Comparison of ENCODE assay signal across 14 mouse cellular contexts in the genomic region with DNA sequence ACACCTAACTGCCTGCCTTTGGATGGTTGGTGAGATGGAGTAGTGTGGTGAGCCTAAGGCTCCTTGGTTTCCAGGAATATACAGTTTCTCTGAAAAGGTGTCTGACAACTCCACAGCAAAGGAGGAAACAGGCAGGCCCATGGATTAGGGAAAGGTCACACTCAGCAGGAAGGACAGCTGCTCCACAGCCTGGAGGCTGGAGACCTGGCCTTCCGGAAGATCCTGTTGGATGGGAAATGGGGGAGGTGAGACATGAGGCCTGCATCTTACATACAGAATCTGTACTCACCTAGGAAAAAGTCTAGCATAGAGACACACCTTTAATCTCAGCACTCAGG. TPM values are rescaled to one million over a fixed set of nuclear protein-coding genes. Genes with fewer than 3 reads are reported as not detected.
DNase-seq lines count a peak whose midpoint lies in the region; ATAC-seq and TF ChIP-seq lines count a peak whose summit lies in the region.
"Had no signal": no experiment of that assay in that cellular context is flagged by ENCODE, and none has a peak within 500 bp of the region (broad histone marks: within the 10 kb centered on the region; RNA-seq: fewer than 3 reads in every experiment).

No protein-coding gene starts in this region.

- peak overlapping the region; percentile 64 for H3K27ac ChIP-seq in heart, embryonic 13.5 days (replicated peaks)
- H3K27ac ChIP-seq in layer of hippocampus, adult 2 months: peak overlapping the region; percentile 97
- H3K27ac ChIP-seq: liver, embryonic 13.5 days; midbrain, embryonic 10.5 days had no signal

- ATAC-seq in heart, embryonic 13.5 days (ENCODE audit: extremely low read depth, insufficient number of reproducible peaks, low FRiP score, low TSS enrichment): no peak

- no peak for TF ChIP-seq CTCF in layer of hippocampus, adult 2 months (conservative IDR thresholded peaks at IDR 0.05)

- no peaks in the 10 kb centered on the region for H3K9me3 ChIP-seq in heart, embryonic 13.5 days
- H3K9me3 ChIP-seq: liver, embryonic 13.5 days; midbrain, embryonic 10.5 days had no signal

- H3K36me3 ChIP-seq in heart, embryonic 13.5 days: peaks cover 97% of the 10 kb centered on the region

- 81% methylated on average over 1 of the region's 1 CpGs for WGBS in heart, embryonic 13.5 days

- no peak overlapping the region for H3K4me3 ChIP-seq in heart, embryonic 13.5 days
- no peak overlapping the region for H3K4me3 ChIP-seq in layer of hippocampus, adult 2 months
- H3K4me3 ChIP-seq: liver, embryonic 13.5 days; midbrain, embryonic 10.5 days; myocyte had no signal

- intact Hi-C loops in heart, postnatal 14 days (cut with DNase I): no loop called here

- DNase-seq in cerebellum, adult 11-12 months: peak; percentile 48
- no peak for DNase-seq in cerebellum, postnatal 4 days (ENCODE audit: low spot score in 2 of 2)
- no peak for DNase-seq in heart, postnatal 14 days
- no peak for DNase-seq in layer of hippocampus, adult 2 months (ENCODE audit: low spot score in 2 of 2)
- no peak for DNase-seq in layer of hippocampus, adult 9-11 months
- DNase-seq in brain, adult 2 months (ENCODE audit: low read depth, low spot score): peak; percentile 59
- DNase-seq in right cerebral cortex, postnatal 36 days (ENCODE audit: low spot score in 2 of 2): no peak
- DNase-seq: liver, embryonic 13.5 days; lung, postnatal 14 days; right cerebral cortex, postnatal 14 days had no signal

- no peak overlapping the region for H3K9ac ChIP-seq in heart, embryonic 13.5 days
- H3K9ac ChIP-seq: liver, embryonic 13.5 days had no signal

- peaks cover 43% of the 10 kb centered on the region for H3K4me1 ChIP-seq in heart, embryonic 13.5 days

- H3K4me2 ChIP-seq in heart, embryonic 13.5 days: no peak overlapping the region
- H3K4me2 ChIP-seq: liver, embryonic 13.5 days had no signal

- H3K27me3 ChIP-seq in heart, embryonic 13.5 days (replicated peaks): no peaks in the 10 kb centered on the region
- H3K27me3 ChIP-seq: CH12.LX; liver, embryonic 13.5 days had no signal

RNA-seq across cellular contexts. Expression of gene Kmt5a, which starts 14.3 kb away (rescaled TPM):
- 26.7 and 34.4 TPM in 2 replicates for polyA plus RNA-seq in heart, embryonic 13.5 days (2015; fragmentation: Nextera tagmentation; extraction: Ambion mirVana)
- 100 to 1,000 TPM; 161 to 185 TPM for total RNA-seq in heart, postnatal 14 days (2021)
- total RNA-seq in layer of hippocampus, adult 2 months (2021): 10 to 100 TPM; 55.8 to 70.3 TPM

RNA-seq across cellular contexts. Expression of gene Rilpl2, which starts 24.1 kb away (rescaled TPM):
- 12.3 and 14.8 TPM in 2 replicates for polyA plus RNA-seq in heart, embryonic 13.5 days (2015; fragmentation: Nextera tagmentation; extraction: Ambion mirVana)
- total RNA-seq in heart, postnatal 14 days (2021): 1 to 10 TPM; 8.8 to 9.5 TPM
- total RNA-seq in layer of hippocampus, adult 2 months (2021): 10 to 100 TPM; 19.3 TPM

RNA-seq across cellular contexts. Expression of gene Sbno1, which starts 28.2 kb away (rescaled TPM):
- 54.3 and 64.1 TPM in 2 replicates for polyA plus RNA-seq in heart, embryonic 13.5 days (2015; fragmentation: Nextera tagmentation; extraction: Ambion mirVana)
- 10 to 100 TPM; 66.7 to 70.9 TPM for total RNA-seq in heart, postnatal 14 days (2021)
- total RNA-seq in layer of hippocampus, adult 2 months (2021): 100 to 1,000 TPM; 157 to 166 TPM

RNA-seq across cellular contexts. Expression of gene Snrnp35, which starts 28.9 kb away (rescaled TPM):
- polyA plus RNA-seq in heart, embryonic 13.5 days (2015; fragmentation: Nextera tagmentation; extraction: Ambion mirVana): 22.9 and 23.9 TPM in 2 replicates
- 10 to 100 TPM in 1 of 2 experiments, 1 to 10 TPM in 1; 9.6 to 13.1 TPM for total RNA-seq in heart, postnatal 14 days (2021)
- 10 to 100 TPM; 25.7 to 25.9 TPM for total RNA-seq in layer of hippocampus, adult 2 months (2021)

Comparison
In these comparisons a context has a peak if more than half of its experiments do, and no peak if none do; other contexts are left out.
1. DNase-seq: peak in cerebellum, adult 11-12 months (single experiment) and brain, adult 2 months (single experiment); none in cerebellum, postnatal 4 days (0 of 2), heart, postnatal 14 days (0 of 2), layer of hippocampus, adult 2 months (0 of 2), layer of hippocampus, adult 9-11 months (single experiment) and right cerebral cortex, postnatal 36 days (0 of 2).